Mouse (Mus musculus) lung, embryonic 16.5 days (tissue): ENCODE data around the gene Col4a3bp. TPM values are rescaled to one million over a fixed set of nuclear protein-coding genes. Genes with fewer than 3 reads are reported as not detected.

Source experiments
- ATAC-seq: fragments of 200-750 bp; cut with Nextera tagmentation; 2 replicates; pipeline ENCODE4 v1.8.0; 2017; ENCODE audit warnings: low read depth, mild to moderate bottlenecking, moderate library complexity
- H3K27ac ChIP-seq: fragments of 300-500 bp; sonication (generic); 2 replicates; pipeline ENCODE4 v1.5.1; 2014; ENCODE audit warnings: mild to moderate bottlenecking, control low read depth, low read length
- H3K27me3 ChIP-seq: fragments of 300-500 bp; sonication (generic); 2 replicates; pipeline ENCODE4 v1.6.1; 2014; ENCODE audit warnings: low read depth, low read length, mixed read lengths; ENCODE audit not compliant: control insufficient read depth, insufficient read depth
- H3K36me3 ChIP-seq: fragments of 300-500 bp; sonication (generic); 2 replicates; pipeline ENCODE4 v1.6.1; 2014; ENCODE audit warnings: low read length; ENCODE audit not compliant: control insufficient read depth, insufficient read depth
- H3K4me1 ChIP-seq: fragments of 300-500 bp; sonication (generic); replicated peaks from 2 replicates; pipeline ENCODE4 v1.6.1; 2014; ENCODE audit warnings: low read length, mixed read lengths; ENCODE audit not compliant: control insufficient read depth, insufficient read depth
- H3K4me2 ChIP-seq: fragments of 300-500 bp; sonication (generic); 2 replicates; pipeline ENCODE4 v1.6.1; 2014; ENCODE audit warnings: low read depth, low read length, control low read depth
- H3K4me3 ChIP-seq: fragments of 300-500 bp; sonication (generic); 2 replicates; pipeline ENCODE4 v1.5.1; 2014; ENCODE audit warnings: mild to moderate bottlenecking, low read length, control low read depth
- H3K9ac ChIP-seq: fragments of 300-500 bp; sonication (generic); 2 replicates; pipeline ENCODE4 v1.6.1; 2014; ENCODE audit warnings: low read length, control low read depth
- H3K9me3 ChIP-seq: fragments of 300-500 bp; sonication (generic); 2 replicates; pipeline ENCODE4 v1.6.1; 2016; ENCODE audit warnings: low read length; ENCODE audit not compliant: control insufficient read depth
- WGBS: fragments of 180-500 bp; shearing (Covaris S2); extraction: QIAGEN DNeasy Blood & Tissue Kit; methylation state at CpG from one replicate; pipeline ENCODE4 v1.1.7; 2014; 5-methylcytosine and 5-hydroxymethylcytosine counted together
- polyA plus RNA-seq: library from polyadenylated mRNA; unstranded; fragments of >200 nt; fragmentation: Nextera tagmentation; extraction: Ambion mirVana; gene quantifications from 2 replicates; pipeline ENCODE4 v1.2.1, GENCODE M21; 2015

Col4a3bp gene
- polyA plus RNA-seq, 1 experiment from 2014 or later: 9.2 TPM

DNA sequence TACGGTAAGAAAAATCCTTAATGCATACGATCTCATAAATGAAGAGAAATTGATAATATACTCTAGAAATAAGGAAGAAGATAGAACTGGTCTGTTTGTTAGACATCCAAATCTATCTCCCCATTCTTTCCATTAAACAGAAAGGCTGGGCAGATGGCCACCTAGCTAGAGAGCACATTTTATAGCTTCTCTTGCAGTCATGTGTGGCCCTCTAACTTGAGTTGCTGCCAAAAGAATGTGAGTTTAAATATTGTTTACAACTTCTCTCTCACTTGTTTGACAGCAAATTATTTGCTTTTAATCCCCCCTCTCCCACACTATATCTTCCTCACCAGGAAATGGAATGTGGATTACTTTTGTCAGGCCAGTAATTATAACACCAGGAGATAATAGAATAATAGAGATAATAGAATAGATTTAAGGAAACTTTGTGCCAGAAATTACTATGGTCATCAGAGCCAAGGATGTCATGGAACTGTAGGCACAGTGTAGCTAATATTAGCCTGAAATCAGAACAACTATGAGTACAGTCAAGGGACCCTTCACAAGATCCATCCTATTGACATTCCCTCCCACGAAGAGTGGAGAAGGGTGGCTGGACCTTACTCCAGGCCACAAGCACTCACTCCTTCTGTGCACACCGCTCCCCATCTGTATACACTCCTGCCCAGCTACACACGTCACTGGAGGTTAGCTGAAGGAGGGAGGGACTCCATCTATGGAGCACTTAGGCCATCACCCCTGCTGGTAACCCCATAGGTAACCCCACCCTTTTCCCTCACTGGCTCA lies 28.1 kb upstream of the Col4a3bp start:
- Histone ChIP-seq H3K9me3 (no peaks in the 10 kb centered on the region), H3K4me3 (no peak overlapping the region), H3K9ac (no peak overlapping the region), H3K27ac (0 out of 2 replicates have a peak overlapping the region, but pooled peaks have one; percentile 13), H3K36me3 (no peaks in the 10 kb centered on the region), H3K27me3 (no peaks in the 10 kb centered on the region), H3K4me1 (peaks cover 10% of the 10 kb centered on the region), H3K4me2 (no peak overlapping the region)
- WGBS: 53% methylated on average over 5 of the region's 5 CpGs
- peak; percentile 72 for ATAC-seq

DNA sequence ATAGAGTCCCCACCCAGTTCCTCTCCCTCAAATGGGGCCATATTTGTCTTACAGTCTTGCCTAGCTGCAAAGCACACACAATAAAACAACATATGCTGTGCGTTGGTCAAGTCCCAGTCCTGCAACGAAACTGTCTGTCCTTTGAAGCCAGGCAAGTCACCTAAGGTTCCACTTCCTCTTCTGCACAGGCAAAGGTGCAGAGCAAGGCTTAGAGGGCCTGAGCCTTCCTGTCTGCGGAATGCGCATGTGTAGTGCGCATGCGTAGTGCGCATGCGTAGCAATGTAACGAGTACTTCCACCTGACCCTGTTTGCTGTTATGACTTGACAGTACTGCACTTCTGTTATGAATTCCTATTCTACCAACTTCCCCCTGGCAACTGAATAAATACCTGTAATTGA lies 26.2 kb upstream of the Col4a3bp start:
- no peak overlapping the region for H3K27ac ChIP-seq
- 92% methylated on average over 9 of the region's 9 CpGs for WGBS
- no peaks in the 10 kb centered on the region for H3K27me3 ChIP-seq
- no peak overlapping the region for H3K4me3 ChIP-seq
- H3K36me3 ChIP-seq: no peaks in the 10 kb centered on the region
- no peak overlapping the region for H3K9ac ChIP-seq
- no peaks in the 10 kb centered on the region for H3K9me3 ChIP-seq
- H3K4me1 ChIP-seq: peaks cover 10% of the 10 kb centered on the region
- H3K4me2 ChIP-seq: no peak overlapping the region
- ATAC-seq: no peak

DNA sequence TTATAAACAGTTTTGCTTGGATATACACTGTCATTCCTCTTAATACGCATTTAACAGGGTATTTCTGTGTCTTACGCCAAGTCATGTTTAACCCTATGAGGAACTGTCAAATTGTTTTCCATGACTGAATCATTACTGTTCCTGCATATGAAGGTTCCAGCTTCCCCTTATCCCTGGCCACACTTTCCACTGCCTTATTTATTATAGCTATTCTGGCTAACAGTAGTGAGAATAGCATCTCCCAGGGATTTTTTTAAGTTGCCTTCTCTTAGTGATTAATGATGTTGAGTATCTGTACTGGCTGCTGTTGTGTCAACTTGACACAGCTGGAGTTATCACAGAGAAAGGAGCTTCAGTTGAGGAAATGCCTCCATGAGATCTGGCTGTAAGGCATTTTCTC lies 25.1 kb upstream of the Col4a3bp start:
- H3K27me3 ChIP-seq: no peaks in the 10 kb centered on the region
- no peaks in the 10 kb centered on the region for H3K9me3 ChIP-seq
- no peak overlapping the region for H3K9ac ChIP-seq
- WGBS: 56% methylated on average over 2 of the region's 2 CpGs
- H3K27ac ChIP-seq: no peak overlapping the region
- ATAC-seq: peak; percentile 53
- peaks cover 3% of the 10 kb centered on the region; the same call in 1 of the 2 replicates for H3K4me1 ChIP-seq
- H3K36me3 ChIP-seq: no peaks in the 10 kb centered on the region
- H3K4me3 ChIP-seq: no peak overlapping the region
- no peak overlapping the region for H3K4me2 ChIP-seq

DNA sequence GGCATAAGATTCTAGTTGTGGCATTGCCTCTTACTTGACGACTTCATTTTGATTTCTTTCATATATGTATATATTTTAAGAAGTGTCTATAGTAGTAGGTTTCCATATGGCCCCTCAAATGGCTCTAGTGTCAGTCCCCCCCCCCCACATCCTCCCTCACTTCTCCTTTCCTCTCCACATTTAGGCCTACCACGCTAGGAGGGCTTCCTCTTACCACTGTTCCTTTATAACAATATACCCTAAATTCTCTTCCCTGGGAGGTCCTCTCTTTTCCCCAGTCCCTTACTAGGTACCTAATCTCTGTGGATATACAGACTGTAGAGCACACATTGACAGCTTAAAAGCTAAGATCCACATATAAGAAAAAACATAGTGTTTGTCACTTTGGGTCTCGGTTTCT lies 21.1 kb upstream of the Col4a3bp start:
- whole genome bisulfite sequencing: 87% methylated on average over 3 of the region's 3 CpGs
- H3K27me3 ChIP-seq: no peaks in the 10 kb centered on the region
- ATAC-seq: no peak
- H3K4me2 ChIP-seq: no peak overlapping the region
- H3K9me3 ChIP-seq: no peaks in the 10 kb centered on the region
- H3K9ac ChIP-seq: no peak overlapping the region
- no peak overlapping the region for H3K4me3 ChIP-seq
- H3K27ac ChIP-seq: no peak overlapping the region
- no peaks in the 10 kb centered on the region for H3K4me1 ChIP-seq
- no peaks in the 10 kb centered on the region for H3K36me3 ChIP-seq

DNA sequence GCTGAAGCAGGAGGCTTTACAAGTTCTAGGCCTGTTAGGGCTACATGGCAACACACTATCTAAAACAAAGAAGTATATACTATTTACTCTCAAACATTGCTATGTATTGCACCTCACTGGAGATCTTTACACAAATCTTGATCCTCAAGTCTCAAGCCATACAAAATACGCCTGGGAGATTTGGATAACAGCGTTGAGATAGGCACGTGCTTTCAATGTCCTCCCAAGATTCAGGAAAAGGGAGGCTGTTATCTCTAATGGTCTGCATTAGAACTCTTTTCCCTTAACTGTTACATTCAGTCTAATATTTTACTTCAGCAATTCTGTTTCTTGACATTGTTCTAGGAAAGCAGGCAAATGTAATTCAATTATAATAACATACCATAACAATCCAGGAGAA lies 15.4 kb upstream of the Col4a3bp start:
- WGBS: 90% methylated on average over 3 of the region's 3 CpGs

DNA sequence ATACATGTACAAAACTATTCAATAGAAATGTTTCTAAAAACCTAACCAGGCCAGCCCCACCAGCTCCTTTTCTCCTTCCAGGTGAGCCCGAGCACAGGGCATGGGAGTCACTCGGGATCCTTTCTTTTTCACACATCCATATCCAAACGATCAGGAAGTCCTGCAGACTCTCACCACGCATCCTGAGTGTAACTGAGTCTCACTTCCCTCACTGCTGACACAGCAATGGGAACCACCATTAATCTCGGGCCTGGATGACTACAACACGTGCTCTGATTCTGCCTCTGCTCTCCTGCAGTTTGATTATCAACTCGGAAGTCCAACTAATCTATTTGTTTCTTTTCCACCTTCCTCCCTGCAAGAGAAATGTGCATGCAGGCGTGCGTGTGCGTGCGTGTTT lies 14.6 kb upstream of the Col4a3bp start:
- Histone ChIP-seq H3K36me3 (no peaks in the 10 kb centered on the region), H3K27ac (no peak overlapping the region), H3K9ac (no peak overlapping the region), H3K4me3 (no peak overlapping the region), H3K27me3 (no peaks in the 10 kb centered on the region), H3K9me3 (no peaks in the 10 kb centered on the region), H3K4me2 (no peak overlapping the region), H3K4me1 (peaks cover 6% of the 10 kb centered on the region)
- 80% methylated on average over 11 of the region's 11 CpGs for whole genome bisulfite sequencing
- ATAC-seq: no peak

More for the DNA sequence above, 15.4 kb upstream of the Col4a3bp start:
- no peak overlapping the region for H3K4me3 ChIP-seq
- H3K36me3 ChIP-seq: no peaks in the 10 kb centered on the region
- H3K9me3 ChIP-seq: no peaks in the 10 kb centered on the region
- no peaks in the 10 kb centered on the region for H3K27me3 ChIP-seq
- H3K4me1 ChIP-seq: peaks cover 2% of the 10 kb centered on the region
- no peak overlapping the region for H3K27ac ChIP-seq
- no peak overlapping the region for H3K9ac ChIP-seq
- no peak for ATAC-seq
- no peak overlapping the region for H3K4me2 ChIP-seq

DNA sequence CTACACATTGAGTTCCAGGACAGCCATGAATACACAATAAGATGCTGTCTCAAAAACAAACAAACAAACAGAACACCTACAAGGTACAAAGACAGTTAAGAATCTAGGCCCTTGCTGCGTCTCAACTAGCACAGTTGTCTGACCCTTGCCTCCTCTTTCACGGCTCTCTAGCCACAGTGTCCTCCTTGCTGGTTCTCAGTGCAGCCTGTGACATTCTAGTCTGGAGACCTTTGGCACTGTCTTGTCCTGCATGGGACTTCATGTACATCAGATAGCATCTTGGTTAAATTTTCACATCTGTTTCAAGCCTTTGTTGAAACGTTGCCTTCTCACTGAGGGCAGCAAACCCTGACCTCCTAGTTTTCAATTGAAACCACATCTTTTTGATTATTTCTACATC lies 13.6 kb upstream of the Col4a3bp start:
- H3K9ac ChIP-seq: no peak overlapping the region
- H3K4me1 ChIP-seq: peaks cover 6% of the 10 kb centered on the region
- H3K27me3 ChIP-seq: no peaks in the 10 kb centered on the region
- H3K36me3 ChIP-seq: no peaks in the 10 kb centered on the region
- H3K27ac ChIP-seq: no peak overlapping the region
- ATAC-seq: no peak
- no peaks in the 10 kb centered on the region for H3K9me3 ChIP-seq
- WGBS: 81% methylated on average over 3 of the region's 3 CpGs
- no peak overlapping the region for H3K4me3 ChIP-seq
- H3K4me2 ChIP-seq: no peak overlapping the region

DNA sequence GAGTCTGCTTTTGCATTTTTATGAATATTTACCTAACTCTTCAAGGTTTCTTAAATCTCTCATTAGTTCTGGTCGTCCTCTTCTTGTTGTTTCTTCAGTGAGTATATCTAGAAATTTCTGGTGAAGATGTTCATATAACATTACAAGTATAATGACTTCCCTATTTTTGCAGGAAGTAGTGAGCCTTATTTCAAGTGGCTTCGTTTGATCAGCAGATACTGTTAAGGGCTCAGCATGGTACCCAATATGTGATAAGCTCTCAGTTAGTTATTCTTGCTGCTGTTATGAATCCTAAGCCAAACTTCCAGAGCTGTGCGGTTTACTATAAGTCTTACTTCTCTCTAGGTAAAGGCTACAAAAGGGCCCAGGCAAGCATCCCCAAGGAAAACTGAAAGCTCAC lies 12.9 kb upstream of the Col4a3bp start:
- no peak overlapping the region for H3K27ac ChIP-seq
- no peaks in the 10 kb centered on the region for H3K9me3 ChIP-seq
- H3K4me1 ChIP-seq: peaks cover 6% of the 10 kb centered on the region
- no peaks in the 10 kb centered on the region for H3K36me3 ChIP-seq
- no peaks in the 10 kb centered on the region for H3K27me3 ChIP-seq
- H3K4me2 ChIP-seq: no peak overlapping the region
- H3K4me3 ChIP-seq: no peak overlapping the region
- WGBS: 84% methylated on average over 3 of the region's 3 CpGs
- H3K9ac ChIP-seq: no peak overlapping the region
- ATAC-seq: no peak

DNA sequence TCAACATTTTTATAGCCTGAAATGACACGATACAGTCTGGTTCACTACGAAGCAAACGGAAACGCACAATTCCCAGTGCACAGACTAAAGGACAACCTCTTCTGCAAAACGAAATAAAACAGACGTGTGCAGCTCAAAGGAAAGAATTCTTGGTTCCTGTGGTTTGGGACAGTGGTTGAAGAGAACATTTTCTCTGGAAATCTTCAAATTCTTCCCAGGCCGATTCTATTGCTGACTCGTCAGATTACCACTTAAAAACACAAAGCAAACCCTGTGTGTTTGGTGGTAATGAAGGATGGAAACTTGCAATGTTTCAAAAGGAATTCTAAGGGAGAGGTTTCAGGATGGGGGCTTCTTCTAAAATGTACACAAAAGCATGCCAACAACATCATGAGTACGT lies 12.4 kb upstream of the Col4a3bp start:
- Histone ChIP-seq H3K4me3 (no peak overlapping the region), H3K27ac (no peak overlapping the region), H3K9me3 (no peaks in the 10 kb centered on the region), H3K27me3 (no peaks in the 10 kb centered on the region), H3K36me3 (no peaks in the 10 kb centered on the region), H3K4me2 (no peak overlapping the region), H3K9ac (no peak overlapping the region), H3K4me1 (peaks cover 6% of the 10 kb centered on the region)
- 91% methylated on average over 9 of the region's 9 CpGs for WGBS
- no peak for ATAC-seq
